Mouse (Mus musculus) heart, adult 2 months (tissue): Measurements from ENCODE around the gene Kif9.

Experiments used
- CTCF ChIP-seq: fragments of 200-600 bp; IDR thresholded peaks from 2 replicates; pipeline ENCODE4 v1.8.1; 2022; ENCODE audit warnings: antibody characterized with exemption, mild to moderate bottlenecking, moderate library complexity
- EP300 ChIP-seq: fragments of 200-500 bp; IDR thresholded peaks from 2 replicates; pipeline ENCODE4 v1.6.1; 2011; ENCODE audit warnings: low read depth, low read length, control low read depth; ENCODE audit not compliant: insufficient read depth
- POLR2A ChIP-seq: fragments of 200-500 bp; IDR thresholded peaks from 2 replicates; pipeline ENCODE4 v1.6.1; 2011; ENCODE audit warnings: mild to moderate bottlenecking, low read depth, low read length, control low read depth; ENCODE audit not compliant: insufficient read depth

GRCm38 (mm10) chr9:110541988-110542387 lies 65.2 kb downstream of the Kif9 start:
- TF ChIP-seq CTCF: no peak
- no peak for TF ChIP-seq POLR2A
- TF ChIP-seq EP300: no peak
